Mouse (Mus musculus): Measurements from ENCODE around the gene AY761184. TPM values are rescaled to one million over a fixed set of nuclear protein-coding genes. Genes with fewer than 3 reads are reported as not detected.
"Not testable (repeated sequence)": the region's sequence is repeated elsewhere in the genome, so short reads cannot be mapped to it uniquely, and the experiment has no call there.

Gene AY761184
- not detected for total RNA-seq (2021)
- long read RNA-seq, experiment 1 = 0 reads
- long read RNA-seq, experiment 2 = 0 reads

DNA sequence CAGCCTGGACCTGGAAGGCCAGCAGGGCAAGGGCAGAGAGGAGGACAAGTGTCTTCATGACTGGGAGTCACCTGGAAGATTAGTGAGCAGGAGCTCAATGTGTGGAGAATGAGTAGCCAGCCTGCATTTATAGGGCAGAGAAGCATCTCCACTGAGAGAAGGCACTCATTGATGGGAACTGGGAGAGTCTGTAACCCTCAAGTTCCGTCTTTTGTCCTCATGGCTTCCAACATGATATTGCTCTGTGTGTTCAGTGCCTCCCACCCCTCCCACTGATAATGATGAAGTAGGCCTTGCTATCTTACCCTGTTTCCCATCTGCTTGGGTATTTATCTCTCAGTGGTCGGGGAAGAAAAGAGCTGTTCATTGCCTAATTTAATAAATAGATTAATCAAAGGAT lies at the start of gene AY761184:
AY761184 (minus strand) TSS at position 101 of the 400 bp plus-strand sequence.
- H3K4me3 ChIP-seq; H3K27ac ChIP-seq; intact Hi-C loops (cut with DNase I); DNase-seq (ENCODE audit: extremely low spot score in 1 of 2, low spot score in 2 of 2): not testable (repeated sequence)

GRCm38 (mm10) chr8:21665497-21665896 lies 37.9 kb downstream of the AY761184 start, which contains the start of gene Defa34:
TSS of gene Defa34 (plus strand) at chr8:21665797.
- DNase-seq (ENCODE audit: extremely low spot score in 1 of 2, low spot score in 2 of 2) = not testable (repeated sequence)

DNA sequence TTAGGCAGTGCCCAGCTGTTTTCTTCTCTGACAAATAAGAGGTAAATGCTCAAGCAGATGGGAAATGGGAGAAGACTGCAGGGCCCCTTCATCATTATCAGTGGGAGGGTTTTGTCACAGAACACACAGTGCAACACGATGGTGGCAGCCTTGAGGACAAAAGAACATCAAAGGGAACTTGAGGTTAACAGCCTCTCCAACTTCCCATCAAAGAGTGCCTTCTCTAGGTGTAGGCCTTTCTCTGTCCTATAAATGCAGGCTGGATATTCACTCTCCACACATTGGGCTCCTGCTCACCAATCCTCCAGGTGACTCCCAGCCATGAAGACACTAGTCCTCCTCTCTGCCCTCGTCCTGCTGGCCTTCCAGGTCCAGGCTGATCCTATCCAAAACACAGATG lies 48.0 kb downstream of the AY761184 start, which contains the start of gene Defa17:
Defa17 (plus strand) TSS at position 301 of the 400 bp plus-strand sequence.
- H3K27ac ChIP-seq; DNase-seq (ENCODE audit: extremely low spot score in 1 of 2, low spot score in 2 of 2): not testable (repeated sequence)

More at GRCm38 (mm10) chr8:21665497-21665896, 37.9 kb downstream of the AY761184 start, which contains the start of gene Defa34:
- H3K4me3 ChIP-seq; intact Hi-C loops (cut with DNase I); H3K27ac ChIP-seq: not testable (repeated sequence)

More for the DNA sequence above, 48.0 kb downstream of the AY761184 start, which contains the start of gene Defa17:
- intact Hi-C loops (cut with DNase I); H3K4me3 ChIP-seq: not testable (repeated sequence)

Other genes with a start within 250 kb of the AY761184 start
- gene Gm7849, start 247.1 kb downstream of the AY761184 start, total RNA-seq (2021) = not detected
- not detected for gene Defa20, start 194.4 kb downstream of the AY761184 start, total RNA-seq (2021)
- not detected for gene Defa32, start 174.6 kb downstream of the AY761184 start, total RNA-seq (2021)
- gene Defa37, start 138.3 kb downstream of the AY761184 start, total RNA-seq (2021) = not detected
- gene Defa28, start 120.6 kb downstream of the AY761184 start, total RNA-seq (2021) = not detected
- not detected for gene Gm7861, start 109.1 kb downstream of the AY761184 start, total RNA-seq (2021)
- gene Defa26, start 85.5 kb downstream of the AY761184 start, total RNA-seq (2021) = not detected
- not detected for gene Defa17, start 47.9 kb downstream of the AY761184 start, total RNA-seq (2021)
- not detected for gene Defa34, start 37.8 kb downstream of the AY761184 start, total RNA-seq (2021)
- gene Defa24, start 30.8 kb upstream of the AY761184 start, total RNA-seq (2021) = not detected
- gene Defb50, start 119.9 kb upstream of the AY761184 start, total RNA-seq (2021) = not detected
- not detected for gene Defb2, start 136.3 kb upstream of the AY761184 start, total RNA-seq (2021)
- not detected for gene Defb10, start 155.3 kb upstream of the AY761184 start, total RNA-seq (2021)
- not detected for gene Defb9, start 181.8 kb upstream of the AY761184 start, total RNA-seq (2021)
- not detected for gene Defb11, start 202.8 kb upstream of the AY761184 start, total RNA-seq (2021)
- gene Defb15, start 229.1 kb upstream of the AY761184 start, total RNA-seq (2021) = not detected
- not detected for gene Defb35, start 234.7 kb upstream of the AY761184 start, total RNA-seq (2021)
- gene Defb13, start 243.1 kb upstream of the AY761184 start, total RNA-seq (2021) = not detected